Mouse (Mus musculus): ENCODE measurements around the gene Ms4a4b.
"Not testable (repeated sequence)": the region's sequence is repeated elsewhere in the genome, so short reads cannot be mapped to it uniquely, and the experiment has no call there.

Gene Ms4a4b

GRCm38 (mm10) chr19:11486599-11486998 is 43.2 kb downstream of the Ms4a4b start:
- no peak for DNase-seq (ENCODE audit: low spot score)

GRCm38 (mm10) chr19:11491406-11492189 is 48.2 kb downstream of the Ms4a4b start:
- DNase-seq (ENCODE audit: low spot score): no peak

- DNase-seq (ENCODE audit: low spot score): no peak
Measured at GRCm38 (mm10) chr19:11492671-11493070, 49.3 kb downstream of the Ms4a4b start.

GRCm38 (mm10) chr19:11494519-11494918 is 51.2 kb downstream of the Ms4a4b start:
- no peak for DNase-seq (ENCODE audit: low spot score)

- no peak for DNase-seq (ENCODE audit: low spot score)
Measured at GRCm38 (mm10) chr19:11496361-11496760, 53.0 kb downstream of the Ms4a4b start.

- DNase-seq (ENCODE audit: low spot score): not testable (repeated sequence)
Measured at GRCm38 (mm10) chr19:11497300-11497699, 53.9 kb downstream of the Ms4a4b start.

GRCm38 (mm10) chr19:11500796-11501195 is 57.4 kb downstream of the Ms4a4b start:
- DNase-seq (ENCODE audit: low spot score): no peak

- DNase-seq (ENCODE audit: low spot score): no peak
Measured at GRCm38 (mm10) chr19:11501326-11501725, 58.0 kb downstream of the Ms4a4b start.

GRCm38 (mm10) chr19:11504857-11505256 is 61.5 kb downstream of the Ms4a4b start:
- no peak for DNase-seq (ENCODE audit: low spot score)

GRCm38 (mm10) chr19:11513458-11513857 is 70.1 kb downstream of the Ms4a4b start:
- DNase-seq (ENCODE audit: low spot score): no peak

- DNase-seq (ENCODE audit: low spot score): no peak
Measured at GRCm38 (mm10) chr19:11516246-11516645, 72.9 kb downstream of the Ms4a4b start, which contains the start of gene Ms4a6b. TSS of gene Ms4a6b (plus strand) at chr19:11516512.
